Mouse (Mus musculus): ENCODE results near the gene Kcnd3.

- TF ChIP-seq TAL1 (conservative IDR thresholded peaks at IDR 0.05; ENCODE audit: low read depth, low read length) (no peak), CTCF (IDR thresholded peaks at IDR 0.05; ENCODE audit: low read depth, low read length) (no peak)
Observed at GRCm38 (mm10) chr3:105705061-105705549, 253.0 kb downstream of the Kcnd3 start.
